Mouse (Mus musculus) megakaryocyte, embryonic 14.5 days (primary cell): ENCODE results near the gene Six5. TPM values are rescaled to one million over a fixed set of nuclear protein-coding genes. Genes with fewer than 3 reads are reported as not detected.

Experiments used
- H3K27me3 ChIP-seq: replicated peaks from 2 replicates; pipeline ENCODE3; 2012; ENCODE audit warnings: inconsistent platforms
- H3K36me3 ChIP-seq: replicated peaks from 2 replicates; pipeline ENCODE3; 2012; ENCODE audit warnings: low read length, inconsistent platforms, mixed read lengths
- H3K4me1 ChIP-seq: 2 replicates; pipeline ENCODE4 v1.6.1; 2012; ENCODE audit warnings: inconsistent platforms
- H3K4me3 ChIP-seq: replicated peaks from 2 replicates; pipeline ENCODE3; 2012; ENCODE audit warnings: moderate library complexity, mild to moderate bottlenecking, inconsistent platforms
- H3K9me3 ChIP-seq: 2 replicates; pipeline ENCODE4 v1.6.1; 2012; ENCODE audit warnings: inconsistent platforms
- FLI1 ChIP-seq: IDR thresholded peaks from 2 replicates; pipeline ENCODE4 v1.6.1; 2012; ENCODE audit warnings: low read length, inconsistent platforms, mixed read lengths
- GATA1 ChIP-seq: IDR thresholded peaks from 3 replicates; pipeline ENCODE4 v1.6.1; 2012; ENCODE audit warnings: mixed read lengths, low read length, inconsistent platforms, borderline replicate concordance
- polyA plus RNA-seq: library from polyadenylated mRNA; stranded (reverse); fragments of >175 nt; gene quantifications from 2 replicates; pipeline ENCODE4 v1.2.3, GENCODE M21; 2012; ENCODE audit warnings: low replicate concordance; ENCODE audit not compliant: insufficient read depth

Gene Six5
- polyA plus RNA-seq, 1 experiment = 11.5 TPM

DNA sequence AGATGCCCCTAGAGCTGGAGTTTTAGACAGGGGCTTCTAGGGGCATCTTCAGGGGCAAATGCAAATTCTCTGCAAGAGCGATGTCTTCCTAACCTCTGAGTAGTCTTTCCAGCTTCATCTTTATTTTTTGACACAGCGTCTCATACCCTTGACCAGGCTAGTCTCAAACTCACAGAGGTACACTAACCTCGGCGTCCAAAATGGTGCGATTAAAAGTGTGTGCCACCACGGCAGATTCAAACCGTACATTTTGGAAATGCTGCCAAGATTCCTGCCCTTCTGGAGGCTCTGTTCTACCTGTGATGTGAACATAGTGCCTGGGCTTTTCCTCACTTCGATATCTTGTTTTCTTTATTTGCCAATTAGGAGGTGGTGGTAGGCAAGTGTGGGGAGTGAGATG, 24.7 kb downstream of the Six5 start:
- TF ChIP-seq GATA1 (no peak), FLI1 (no peak)
- Histone ChIP-seq H3K9me3 (peaks cover 9% of the 10 kb centered on the region), H3K4me3 (peak overlapping the region; percentile 97)

DNA sequence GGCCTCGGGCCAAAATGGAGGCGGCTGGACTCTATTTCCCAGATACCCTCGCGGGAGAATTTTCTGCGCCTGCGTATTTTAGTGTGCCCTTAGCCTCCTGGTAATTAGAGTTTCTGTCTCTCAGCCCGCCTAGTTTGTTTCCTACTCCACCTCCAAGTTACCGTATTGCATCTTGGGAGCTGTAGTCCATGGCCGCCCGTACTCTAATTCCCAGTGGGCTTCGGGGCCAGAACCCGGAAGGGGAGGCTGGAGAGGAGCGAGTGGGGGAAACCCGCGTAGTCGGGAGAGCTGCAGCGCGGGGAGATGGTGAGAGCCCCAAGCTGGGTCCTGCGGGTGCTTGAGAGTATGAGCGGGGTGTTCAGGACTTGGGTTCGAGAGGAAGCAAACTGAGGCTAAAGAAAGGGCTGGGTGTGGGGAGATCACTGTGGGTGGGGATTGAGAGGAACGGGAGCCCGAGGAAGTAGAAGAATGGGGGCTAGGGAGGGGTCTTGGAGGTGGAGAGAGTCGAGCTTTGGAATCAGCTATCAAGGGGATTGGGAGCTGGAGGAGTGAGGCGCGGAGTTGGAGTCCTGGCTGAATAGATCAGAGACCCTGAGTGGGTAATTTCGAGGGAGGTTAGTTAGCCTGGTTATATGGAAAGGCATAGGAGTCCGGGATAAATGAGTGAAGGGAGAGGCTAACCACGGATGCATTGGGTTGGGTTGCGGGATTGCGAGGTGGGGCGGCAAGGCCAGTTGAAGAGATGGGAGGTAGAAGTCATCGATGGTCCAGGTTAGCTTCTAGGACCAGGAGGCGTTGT, 25.4 kb downstream of the Six5 start, which contains the start of gene Fbxo46:
Gene Fbxo46 (plus strand): TSS at position 229 of the 799 bp plus-strand sequence.
- Histone ChIP-seq H3K9me3 (peaks cover 9% of the 10 kb centered on the region), H3K36me3 (peaks cover 18% of the 10 kb centered on the region), H3K27me3 (no peaks in the 10 kb centered on the region), H3K4me3 (peak within 1 kb of the TSS; percentile 97), H3K4me1 (peaks cover 38% of the 10 kb centered on the region)
- TF ChIP-seq GATA1 = no peak
- TF ChIP-seq FLI1 = no peak

More for the DNA sequence above, 24.7 kb downstream of the Six5 start:
- no peaks in the 10 kb centered on the region for H3K27me3 ChIP-seq
- peaks cover 31% of the 10 kb centered on the region for H3K4me1 ChIP-seq
- peaks cover 10% of the 10 kb centered on the region for H3K36me3 ChIP-seq

DNA sequence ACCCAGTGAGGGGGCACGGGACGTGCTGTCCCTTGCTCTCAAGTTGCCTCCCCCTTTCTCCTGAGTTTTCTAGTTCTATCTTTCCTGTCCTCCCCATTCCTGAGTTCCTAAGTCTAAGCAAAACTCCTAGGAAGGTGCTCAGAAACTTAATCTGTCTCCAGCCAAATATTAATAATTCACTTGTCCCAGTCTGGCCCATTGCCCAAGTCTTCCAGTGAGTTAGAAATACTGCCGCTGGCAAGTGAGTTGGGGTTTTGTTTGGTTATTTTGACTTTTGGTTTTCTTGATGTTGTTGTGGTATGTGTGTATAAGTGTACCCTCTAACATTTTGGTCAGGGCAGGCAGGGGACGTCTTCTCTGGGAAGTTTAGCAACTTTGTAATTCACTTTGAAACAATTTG, 27.3 kb downstream of the Six5 start:
- TF ChIP-seq FLI1 (no peak), GATA1 (no peak)
- H3K9me3 ChIP-seq = peaks cover 9% of the 10 kb centered on the region
- H3K27me3 ChIP-seq = no peaks in the 10 kb centered on the region
- H3K4me3 ChIP-seq = peak overlapping the region; percentile 38
- peaks cover 43% of the 10 kb centered on the region for H3K4me1 ChIP-seq
- H3K36me3 ChIP-seq = peaks cover 34% of the 10 kb centered on the region

DNA sequence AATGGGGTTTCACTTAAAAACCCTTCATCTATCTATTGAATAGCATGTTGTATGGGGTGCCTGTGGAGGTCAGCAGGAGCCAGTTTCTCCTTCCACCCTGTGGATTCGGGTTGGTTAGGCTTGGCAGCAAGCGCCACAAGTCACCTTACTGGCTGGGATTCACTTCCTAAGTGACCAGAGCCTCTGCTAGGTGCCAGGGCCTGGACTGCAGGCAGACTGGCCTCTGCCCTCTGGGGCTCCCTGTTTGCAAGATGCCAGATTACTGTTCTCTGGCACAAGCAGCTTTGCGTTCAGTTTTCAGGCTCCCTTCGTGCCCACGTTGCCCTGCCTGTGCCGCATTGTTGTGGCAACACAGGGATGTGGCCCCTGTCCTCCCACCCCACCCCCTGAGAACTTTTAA, 30.3 kb downstream of the Six5 start:
- Histone ChIP-seq H3K4me3 (no peak overlapping the region), H3K27me3 (no peaks in the 10 kb centered on the region), H3K36me3 (peaks cover 54% of the 10 kb centered on the region), H3K4me1 (peaks cover 54% of the 10 kb centered on the region), H3K9me3 (no peaks in the 10 kb centered on the region)
- TF ChIP-seq FLI1 (no peak), GATA1 (no peak)

DNA sequence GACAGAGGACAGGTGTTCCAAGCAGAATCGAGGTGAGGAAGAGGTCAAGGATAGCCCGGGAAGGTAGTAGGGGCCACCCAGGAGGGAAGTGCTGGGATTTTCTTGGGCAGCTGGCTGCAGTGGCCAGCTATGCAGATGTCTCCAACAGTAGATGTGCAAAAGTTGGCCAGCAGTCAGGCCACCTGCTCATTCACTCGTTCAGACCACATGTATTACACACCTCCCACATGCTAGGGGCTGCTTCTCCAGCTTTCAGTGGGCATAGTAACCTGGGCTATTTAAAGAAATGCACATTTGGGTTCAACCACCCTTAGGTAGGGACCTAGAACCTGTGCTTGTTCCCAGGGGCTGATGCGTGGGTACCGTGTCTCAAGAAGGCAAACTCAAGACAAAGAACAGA, 33.4 kb downstream of the Six5 start:
- no peaks in the 10 kb centered on the region for H3K9me3 ChIP-seq
- TF ChIP-seq FLI1 (no peak), GATA1 (no peak)
- no peak overlapping the region for H3K4me3 ChIP-seq
- no peaks in the 10 kb centered on the region for H3K27me3 ChIP-seq
- peaks cover 61% of the 10 kb centered on the region for H3K4me1 ChIP-seq
- peaks cover 57% of the 10 kb centered on the region for H3K36me3 ChIP-seq

DNA sequence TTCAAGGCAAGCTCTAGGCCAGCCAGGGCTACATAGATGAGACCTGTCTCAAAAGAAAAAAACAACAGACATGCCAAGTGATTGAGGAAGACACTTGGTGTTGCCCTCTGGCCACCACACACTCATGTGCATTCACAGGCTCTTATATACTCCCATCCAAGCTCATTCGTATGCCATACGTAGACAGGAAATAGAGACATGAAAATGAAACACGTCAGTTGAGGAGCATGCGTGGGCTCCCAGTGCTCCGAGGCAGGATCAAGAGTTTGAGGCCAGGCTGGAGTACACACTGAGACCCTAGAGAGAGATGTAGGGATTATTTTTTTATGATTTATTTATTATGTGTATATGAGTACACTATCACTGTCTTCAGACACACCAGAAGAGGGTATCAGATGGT, 35.0 kb downstream of the Six5 start:
- peaks cover 59% of the 10 kb centered on the region for H3K4me1 ChIP-seq
- no peaks in the 10 kb centered on the region for H3K27me3 ChIP-seq
- H3K9me3 ChIP-seq = no peaks in the 10 kb centered on the region
- H3K36me3 ChIP-seq = peaks cover 62% of the 10 kb centered on the region
- TF ChIP-seq FLI1 = no peak
- TF ChIP-seq GATA1 = no peak
- H3K4me3 ChIP-seq = no peak overlapping the region

DNA sequence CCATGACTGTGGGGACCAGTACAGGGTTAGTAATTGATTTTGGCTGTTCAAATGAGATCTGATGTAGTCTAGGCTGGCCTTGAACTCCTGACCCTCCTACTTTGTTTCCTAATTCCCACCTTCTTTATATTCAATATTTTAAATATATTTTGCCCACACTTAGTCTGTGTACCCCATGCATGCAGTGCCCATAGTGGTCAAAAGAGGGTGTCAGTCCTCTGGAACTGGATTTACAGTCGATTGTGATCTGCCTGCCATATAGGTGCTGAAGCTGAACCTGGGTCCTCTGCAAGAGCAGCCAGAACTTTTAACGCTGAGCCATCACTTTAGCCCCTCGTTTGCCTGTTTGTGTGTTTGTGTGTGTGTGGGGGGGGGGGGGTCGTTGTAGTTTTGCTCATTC, 36.3 kb downstream of the Six5 start:
- H3K4me1 ChIP-seq = peaks cover 58% of the 10 kb centered on the region

DNA sequence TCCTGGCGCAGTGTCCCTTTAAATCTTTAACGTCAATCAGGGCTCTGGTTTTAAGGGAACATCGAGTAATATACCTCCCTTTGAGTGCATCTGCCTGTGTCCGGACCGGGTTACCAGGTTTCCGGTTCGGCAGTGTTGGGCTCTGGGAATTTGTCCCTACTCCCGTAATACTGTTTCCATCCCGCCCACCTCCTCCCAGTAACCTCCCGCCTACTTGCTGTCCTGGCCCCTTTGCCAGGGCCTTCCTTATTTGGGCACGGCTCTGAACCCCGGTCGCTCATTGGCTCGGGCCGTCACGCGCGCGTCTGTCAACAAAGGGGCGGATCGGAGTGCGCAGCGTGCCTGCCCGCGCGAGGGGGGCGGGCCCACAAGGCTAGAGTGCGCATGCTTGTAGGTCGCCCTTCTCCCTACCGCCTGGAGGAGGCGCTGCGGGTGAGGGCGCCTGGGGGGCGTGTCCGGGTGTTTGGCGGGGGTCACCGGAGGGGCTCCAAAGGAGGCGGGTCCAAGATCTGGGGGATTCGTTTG, 37.0 kb downstream of the Six5 start:
- H3K27me3 ChIP-seq = no peaks in the 10 kb centered on the region
- peaks cover 56% of the 10 kb centered on the region for H3K4me1 ChIP-seq
- H3K36me3 ChIP-seq = peaks cover 64% of the 10 kb centered on the region
- TF ChIP-seq GATA1 = no peak
- TF ChIP-seq FLI1 = 0 out of 2 replicates have a peak, but pooled peaks have one; percentile 40
- H3K9me3 ChIP-seq = no peaks in the 10 kb centered on the region
- H3K4me3 ChIP-seq = peak overlapping the region; percentile 91

More for the DNA sequence above, 36.3 kb downstream of the Six5 start:
- H3K36me3 ChIP-seq = peaks cover 64% of the 10 kb centered on the region
- no peaks in the 10 kb centered on the region for H3K27me3 ChIP-seq
- H3K4me3 ChIP-seq = peak overlapping the region; percentile 91
- H3K9me3 ChIP-seq = no peaks in the 10 kb centered on the region
- TF ChIP-seq FLI1 = no peak
- no peak for TF ChIP-seq GATA1

DNA sequence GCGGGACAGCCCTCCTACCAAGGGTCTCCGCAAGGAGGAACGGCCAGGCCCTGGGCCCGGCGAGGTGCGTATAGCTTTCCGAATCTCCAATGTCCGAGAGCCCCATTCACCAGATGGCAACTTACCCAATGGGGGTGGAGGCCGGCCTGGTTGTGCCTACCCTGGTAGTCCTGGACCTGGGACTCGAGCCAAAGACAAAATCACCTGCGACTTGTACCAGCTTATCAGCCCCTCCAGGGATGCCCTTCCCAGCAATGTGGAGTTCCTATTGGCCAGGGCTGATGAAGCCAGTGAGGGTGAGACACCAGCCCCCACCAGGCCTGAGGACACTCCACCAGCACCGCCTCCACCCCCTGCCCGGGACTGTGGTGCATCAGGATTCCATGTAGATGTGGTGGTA, 41.8 kb downstream of the Six5 start:
- no peak overlapping the region for H3K4me3 ChIP-seq
- no peak for TF ChIP-seq GATA1
- TF ChIP-seq FLI1 = no peak
- H3K36me3 ChIP-seq = peaks cover 77% of the 10 kb centered on the region
- no peaks in the 10 kb centered on the region for H3K9me3 ChIP-seq
- H3K27me3 ChIP-seq = no peaks in the 10 kb centered on the region
- H3K4me1 ChIP-seq = peaks cover 28% of the 10 kb centered on the region

DNA sequence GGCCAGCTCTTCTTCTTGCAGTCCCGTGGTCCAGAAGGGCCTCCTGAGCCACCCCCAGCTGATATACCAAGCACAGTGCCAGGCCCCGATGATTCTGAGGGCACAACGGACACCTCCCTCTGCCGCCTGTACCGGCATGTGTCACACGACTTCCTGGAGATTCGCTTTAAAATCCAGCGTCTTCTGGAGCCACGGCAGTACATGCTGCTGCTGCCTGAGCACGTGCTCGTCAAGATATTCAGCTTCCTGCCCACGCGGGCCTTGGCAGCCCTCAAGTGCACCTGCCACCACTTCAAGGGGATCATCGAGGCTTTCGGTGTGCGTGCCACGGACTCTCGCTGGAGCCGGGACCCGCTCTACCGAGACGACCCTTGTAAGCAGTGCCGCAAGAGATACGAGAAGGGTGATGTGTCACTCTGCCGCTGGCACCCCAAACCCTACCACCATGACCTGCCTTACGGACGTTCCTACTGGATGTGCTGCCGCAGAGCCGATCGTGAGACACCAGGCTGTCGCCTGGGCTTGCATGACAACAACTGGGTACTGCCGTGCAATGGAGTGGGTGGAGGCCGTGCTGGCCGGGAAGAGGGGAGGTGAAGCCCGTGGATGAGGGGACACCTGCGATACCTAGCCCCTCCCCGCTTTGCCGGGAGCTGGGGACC, 42.4 kb downstream of the Six5 start:
- no peaks in the 10 kb centered on the region for H3K27me3 ChIP-seq

More for the DNA sequence above, 42.4 kb downstream of the Six5 start:
- peaks cover 27% of the 10 kb centered on the region for H3K4me1 ChIP-seq
- H3K9me3 ChIP-seq = no peaks in the 10 kb centered on the region
- no peak overlapping the region for H3K4me3 ChIP-seq
- TF ChIP-seq GATA1 (no peak), FLI1 (no peak)
- H3K36me3 ChIP-seq = peaks cover 81% of the 10 kb centered on the region
